Mouse (Mus musculus): ENCODE data around the gene Wnk1.

- no peak for TF ChIP-seq CTCF (IDR thresholded peaks at IDR 0.05; ENCODE audit: low read depth, low read length)
- no peak for TF ChIP-seq GATA1 (IDR thresholded peaks at IDR 0.05; ENCODE audit: borderline replicate concordance, low read length)
- TF ChIP-seq POLR2AphosphoS5 (IDR thresholded peaks at IDR 0.05; ENCODE audit: insufficient replicate concordance, low read depth, low read length) = no peak
- TF ChIP-seq TAL1 (conservative IDR thresholded peaks at IDR 0.05; ENCODE audit: low read depth, low read length) = no peak
- no peak for TF ChIP-seq GATA2 (IDR thresholded peaks at IDR 0.05; ENCODE audit: borderline replicate concordance, low read depth, low read length)
Observed at GRCm38 (mm10) chr6:119903081-119903789, 135.2 kb downstream of the Wnk1 start.

Data from G1E (cell line).